Mouse (Mus musculus): ENCODE data around the gene Akr1b8. TPM values are rescaled to one million over a fixed set of nuclear protein-coding genes. Genes with fewer than 3 reads are reported as not detected.

Akr1b8 gene
- polyA plus RNA-seq, 1 experiment: 2.2 TPM

GRCm38 (mm10) chr6:34416521-34416920, 62.6 kb downstream of the Akr1b8 start:
- Histone ChIP-seq H3K4me1 (ENCODE audit: control insufficient read depth, insufficient read depth, low read length) (no peaks in the 10 kb centered on the region), H3K4me3 (ENCODE audit: insufficient read depth, low read length) (no peak overlapping the region), H3K27ac (ENCODE audit: insufficient read depth, low read length) (no peak overlapping the region)
- TF ChIP-seq POLR2A (IDR thresholded peaks at IDR 0.05; ENCODE audit: extremely low read depth, insufficient read depth, low read length) (no peak), CTCF (IDR thresholded peaks at IDR 0.05; ENCODE audit: extremely low read depth, insufficient read depth, low read length) (no peak)

Other genes with a start within 250 kb of the Akr1b8 start
- 52.2 and 54.8 TPM in 2 replicates for gene Slc35b4, start 177.0 kb upstream of the Akr1b8 start, polyA plus RNA-seq (2012; rRNA removed)
- 89.9 and 97.8 TPM in 2 replicates for gene Akr1b3, start 36.6 kb upstream of the Akr1b8 start, polyA plus RNA-seq (2012; rRNA removed)
- 29.7 and 33.2 TPM in 2 replicates for gene Akr1b10, start 30.1 kb downstream of the Akr1b8 start, polyA plus RNA-seq (2012; rRNA removed)
- 0.10 TPM in 1 of 2 replicates, not detected in the other for gene Akr1b7, start 58.2 kb downstream of the Akr1b8 start, polyA plus RNA-seq (2012; rRNA removed)
- 91.0 and 91.1 TPM in 2 replicates for gene Bpgm, start 122.1 kb downstream of the Akr1b8 start, polyA plus RNA-seq (2012; rRNA removed)
- gene Cald1, start 244.4 kb downstream of the Akr1b8 start, polyA plus RNA-seq (2012; rRNA removed): 20.6 and 20.8 TPM in 2 replicates